28 mouse cellular contexts compared by ENCODE assay signal in genomic region chr8:115213126-115213525, GRCm38 (mm10).
DNase-seq lines count a peak whose midpoint lies in the region; ATAC-seq and TF ChIP-seq lines count a peak whose summit lies in the region.
"Had no signal": no experiment of that assay in that cellular context is flagged by ENCODE, and none has a peak within 500 bp of the region (broad histone marks: within the 10 kb centered on the region; RNA-seq: fewer than 3 reads in every experiment).

No protein-coding gene starts in this region.

- H3K4me3 ChIP-seq in forebrain, postnatal 0 days (ENCODE audit: low read depth, low read length) = no peak overlapping the region
- no peak overlapping the region for H3K4me3 ChIP-seq in forebrain, embryonic 12.5 days (replicated peaks)
- H3K4me3 ChIP-seq: embryonic facial prominence, embryonic 10.5 days; embryonic facial prominence, embryonic 13.5 days; erythroblast, embryonic 14.5 days; heart, embryonic 10.5 days; heart, embryonic 13.5 days; hindbrain, embryonic 15.5 days had no signal

- WGBS in forebrain, postnatal 0 days = 64% methylated on average over 4 of the region's 4 CpGs
- 87% methylated on average over 4 of the region's 4 CpGs for WGBS in forebrain, embryonic 12.5 days

- H3K4me2 ChIP-seq in forebrain, postnatal 0 days (ENCODE audit: low read depth) = no peak overlapping the region
- H3K4me2 ChIP-seq in forebrain, embryonic 12.5 days = no peak overlapping the region
- H3K4me2 ChIP-seq: embryonic facial prominence, embryonic 13.5 days; heart, embryonic 13.5 days; hindbrain, embryonic 15.5 days had no signal

- no peak overlapping the region for H3K27ac ChIP-seq in forebrain, postnatal 0 days (ENCODE audit: low read depth, low read length)
- H3K27ac ChIP-seq in forebrain, embryonic 12.5 days = no peak overlapping the region
- H3K27ac ChIP-seq: embryonic facial prominence, embryonic 10.5 days; embryonic facial prominence, embryonic 13.5 days; heart, embryonic 10.5 days; heart, embryonic 13.5 days; hindbrain, embryonic 15.5 days; kidney, postnatal 0 days had no signal

- peak; percentile 13 to 25 for DNase-seq in cerebellum, adult 18-20 months
- DNase-seq in cerebellum, postnatal 36 days = no peak
- DNase-seq in cerebellum, adult 9-11 months = peak; percentile 12
- no peak for DNase-seq in cerebellum, postnatal 4 days (ENCODE audit: low spot score in 2 of 2)
- DNase-seq in forebrain, postnatal 0 days = peak; percentile 21
- peak; percentile 70 for DNase-seq in brain, embryonic 14.5 days (ENCODE audit: low read depth)
- no peak for DNase-seq in frontal cortex, postnatal 14 days (ENCODE audit: low spot score in 2 of 2)
- DNase-seq: adrenal gland, postnatal 10 days; adrenal gland, postnatal 36 days; B cell, adult 2 months; embryo, embryonic 11 days; gastrocnemius, postnatal 25 days; heart, adult 18-20 months; heart, postnatal 14 days; heart, postnatal 4 days; kidney, adult 2 months had no signal

- H3K4me1 ChIP-seq in forebrain, postnatal 0 days (ENCODE audit: insufficient read depth) = no peaks in the 10 kb centered on the region
- peaks cover 11% of the 10 kb centered on the region for H3K4me1 ChIP-seq in forebrain, embryonic 12.5 days

- H3K9ac ChIP-seq in forebrain, postnatal 0 days = no peak overlapping the region
- no peak overlapping the region for H3K9ac ChIP-seq in forebrain, embryonic 12.5 days
- H3K9ac ChIP-seq: embryonic facial prominence, embryonic 13.5 days; heart, embryonic 13.5 days; hindbrain, embryonic 15.5 days had no signal

- TF ChIP-seq CTCF in forebrain, postnatal 0 days (IDR thresholded peaks at IDR 0.05; ENCODE audit: low read depth) = no peak
- TF ChIP-seq CTCF in brain, embryonic 14.5 days (IDR thresholded peaks at IDR 0.05; ENCODE audit: borderline replicate concordance, extremely low read depth, insufficient read depth, insufficient read length) = no peak

- no peaks in the 10 kb centered on the region for H3K36me3 ChIP-seq in forebrain, postnatal 0 days (ENCODE audit: insufficient read depth)
- H3K36me3 ChIP-seq in forebrain, embryonic 12.5 days (replicated peaks) = no peaks in the 10 kb centered on the region
- H3K36me3 ChIP-seq: embryonic facial prominence, embryonic 10.5 days; embryonic facial prominence, embryonic 13.5 days; G1E; heart, embryonic 10.5 days; heart, embryonic 13.5 days; hindbrain, embryonic 15.5 days had no signal

- ATAC-seq in forebrain, postnatal 0 days = no peak
- no peak for ATAC-seq in forebrain, embryonic 12.5 days (ENCODE audit: low FRiP score)
- ATAC-seq: forebrain, embryonic 16.5 days; intestine, postnatal 0 days; Patski had no signal

- peaks cover 8% of the 10 kb centered on the region; the same call in 1 of the 2 replicates for H3K27me3 ChIP-seq in forebrain, postnatal 0 days (ENCODE audit: insufficient read depth, low read length)
- 0 out of 2 replicates have a peak, but pooled peaks cover 12% of the 10 kb centered on the region for H3K27me3 ChIP-seq in forebrain, embryonic 12.5 days
- H3K27me3 ChIP-seq: hindbrain, embryonic 15.5 days; Patski had no signal

- TF ChIP-seq POLR2A in brain, embryonic 14.5 days (IDR thresholded peaks at IDR 0.05; ENCODE audit: borderline replicate concordance, extremely low read depth, insufficient read depth, insufficient read length, poor library complexity, severe bottlenecking) = no peak

- H3K9me3 ChIP-seq in forebrain, postnatal 0 days (ENCODE audit: low read length) = no peaks in the 10 kb centered on the region
- H3K9me3 ChIP-seq in forebrain, embryonic 12.5 days = no peaks in the 10 kb centered on the region
- H3K9me3 ChIP-seq: embryonic facial prominence, embryonic 10.5 days; embryonic facial prominence, embryonic 13.5 days; heart, embryonic 10.5 days; heart, embryonic 13.5 days; hindbrain, embryonic 15.5 days had no signal

Comparison
In these comparisons a context has a peak if more than half of its experiments do, and no peak if none do; other contexts are left out.
1. DNase-seq: peak in cerebellum, adult 18-20 months (2 of 2), cerebellum, adult 9-11 months (single experiment), forebrain, postnatal 0 days (single experiment) and brain, embryonic 14.5 days (single experiment); none in cerebellum, postnatal 36 days (0 of 2), cerebellum, postnatal 4 days (0 of 2) and frontal cortex, postnatal 14 days (0 of 2).